Comparison of ENCODE assay signal across 8 mouse cellular contexts in the genomic region with DNA sequence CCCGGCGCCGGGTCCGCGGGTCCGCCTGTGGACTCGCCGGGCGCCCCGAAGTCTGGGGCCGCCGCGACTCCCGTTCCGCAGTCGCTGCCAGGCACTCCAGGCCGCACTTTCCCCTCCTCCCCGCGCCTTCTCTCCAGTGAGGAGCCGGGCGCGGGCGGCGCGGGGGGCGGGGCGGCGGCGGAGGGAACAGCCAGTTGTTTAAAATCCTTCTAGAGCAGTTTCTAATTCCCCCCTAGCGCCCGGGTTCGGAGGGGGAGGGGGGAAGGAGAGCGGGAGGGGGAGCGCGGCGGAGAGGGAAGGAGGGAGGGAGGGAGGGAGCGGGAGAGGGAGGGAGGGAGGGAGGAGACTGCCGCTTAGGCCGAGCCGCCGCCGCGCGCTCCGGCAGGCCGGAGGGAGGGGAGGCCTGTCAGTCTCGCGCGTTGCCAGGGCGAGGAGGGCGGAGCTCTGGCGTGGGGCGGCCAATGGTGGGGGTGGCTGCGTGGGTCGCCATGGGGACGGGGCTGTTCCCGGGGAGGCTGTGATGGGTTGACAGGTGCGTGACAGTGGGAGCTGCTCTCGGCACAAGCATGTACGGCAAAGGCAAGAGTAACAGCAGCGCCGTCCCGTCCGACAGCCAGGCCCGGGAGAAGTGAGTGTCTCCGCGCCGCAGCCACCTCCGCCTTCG. TPM values are rescaled to one million over a fixed set of nuclear protein-coding genes. Genes with fewer than 3 reads are reported as not detected.
DNase-seq lines count a peak whose midpoint lies in the region; ATAC-seq and TF ChIP-seq lines count a peak whose summit lies in the region.

No protein-coding gene starts in this region.

- H3K4me2 ChIP-seq in heart, embryonic 12.5 days, result peak overlapping the region; percentile 79
- peak overlapping the region; percentile 96 for H3K4me2 ChIP-seq in kidney, postnatal 0 days (ENCODE audit: low read length)
- H3K4me2 ChIP-seq in liver, embryonic 11.5 days, result peak overlapping the region; percentile 83
- peak overlapping the region; percentile 78 for H3K4me2 ChIP-seq in stomach, embryonic 14.5 days (replicated peaks; ENCODE audit: low read depth, low read length)

- peak overlapping the region; percentile 75 for H3K4me3 ChIP-seq in heart, embryonic 12.5 days
- H3K4me3 ChIP-seq in kidney, postnatal 0 days (replicated peaks; ENCODE audit: low read depth, low read length), result peak overlapping the region; percentile 87
- H3K4me3 ChIP-seq in liver, embryonic 11.5 days (ENCODE audit: low read depth, low read length), result peak overlapping the region; percentile 93
- peak overlapping the region; percentile 90 for H3K4me3 ChIP-seq in stomach, embryonic 14.5 days (ENCODE audit: low read depth, low read length)

- peak overlapping the region; percentile 90 for H3K27ac ChIP-seq in heart, embryonic 12.5 days (ENCODE audit: poor library complexity, severe bottlenecking)
- peak overlapping the region; percentile 87 for H3K27ac ChIP-seq in kidney, postnatal 0 days
- peak overlapping the region; percentile 92 for H3K27ac ChIP-seq in liver, embryonic 11.5 days (ENCODE audit: low read depth, low read length)
- peak overlapping the region; percentile 94 for H3K27ac ChIP-seq in stomach, embryonic 14.5 days (ENCODE audit: low read length)

- WGBS in heart, embryonic 12.5 days, result under 1% methylated on average over 44 of the region's 70 CpGs
- WGBS in kidney, postnatal 0 days, result 2% methylated on average over 46 of the region's 70 CpGs
- WGBS in liver, embryonic 11.5 days, result 1% methylated on average over 55 of the region's 70 CpGs
- WGBS in stomach, embryonic 14.5 days, result under 1% methylated on average over 48 of the region's 70 CpGs

- ATAC-seq in erythroid progenitor cell, adult 5-6 weeks (replicated peaks; ENCODE audit: low FRiP score, poor library complexity, severe bottlenecking), result peak; percentile 88
- ATAC-seq in heart, embryonic 12.5 days (ENCODE audit: insufficient number of reproducible peaks, low FRiP score), result peak; percentile 97
- ATAC-seq in kidney, postnatal 0 days (replicated peaks; ENCODE audit: low FRiP score, low read depth), result peak; percentile 98
- ATAC-seq in liver, embryonic 11.5 days (replicated peaks; ENCODE audit: low FRiP score), result peak; percentile 89
- peak; percentile 97 for ATAC-seq in stomach, embryonic 14.5 days (ENCODE audit: insufficient number of reproducible peaks, insufficient read depth, low FRiP score, low read depth)

- H3K36me3 ChIP-seq in heart, embryonic 12.5 days, result no peaks in the 10 kb centered on the region
- H3K36me3 ChIP-seq in kidney, postnatal 0 days (ENCODE audit: insufficient read depth, low read length), result no peaks in the 10 kb centered on the region
- H3K36me3 ChIP-seq in liver, embryonic 11.5 days (ENCODE audit: control insufficient read depth, insufficient read depth, low read length), result no peaks in the 10 kb centered on the region
- no peaks in the 10 kb centered on the region for H3K36me3 ChIP-seq in stomach, embryonic 14.5 days (ENCODE audit: control insufficient read depth, insufficient read depth, low read length)

- H3K4me1 ChIP-seq in heart, embryonic 12.5 days (replicated peaks), result peaks cover 27% of the 10 kb centered on the region
- peaks cover 3% of the 10 kb centered on the region; the same call in 1 of the 2 replicates for H3K4me1 ChIP-seq in kidney, postnatal 0 days (replicated peaks; ENCODE audit: insufficient read depth, low read length)
- peaks cover 42% of the 10 kb centered on the region for H3K4me1 ChIP-seq in liver, embryonic 11.5 days (replicated peaks; ENCODE audit: control insufficient read depth, insufficient read depth, low read length)
- H3K4me1 ChIP-seq in stomach, embryonic 14.5 days (ENCODE audit: control insufficient read depth, insufficient read depth, low read length), result peaks cover 9% of the 10 kb centered on the region

- peak overlapping the region; percentile 86 for H3K9ac ChIP-seq in heart, embryonic 12.5 days
- peak overlapping the region; percentile 89 for H3K9ac ChIP-seq in kidney, postnatal 0 days (ENCODE audit: low read depth, low read length)
- peak overlapping the region; percentile 97 for H3K9ac ChIP-seq in liver, embryonic 11.5 days (ENCODE audit: low read depth, low read length)
- peak overlapping the region; percentile 89 for H3K9ac ChIP-seq in stomach, embryonic 14.5 days (replicated peaks; ENCODE audit: low read depth, low read length)

- H3K9me3 ChIP-seq in heart, embryonic 12.5 days (replicated peaks), result no peaks in the 10 kb centered on the region
- no peaks in the 10 kb centered on the region for H3K9me3 ChIP-seq in kidney, postnatal 0 days (replicated peaks; ENCODE audit: low read length)
- no peaks in the 10 kb centered on the region for H3K9me3 ChIP-seq in liver, embryonic 11.5 days (ENCODE audit: control insufficient read depth, low read length)
- H3K9me3 ChIP-seq in stomach, embryonic 14.5 days (ENCODE audit: control insufficient read depth, low read depth, low read length), result no peaks in the 10 kb centered on the region

- TF ChIP-seq CTCF in kidney, postnatal 0 days (IDR thresholded peaks at IDR 0.05; ENCODE audit: low read depth), result no peak

- no peaks in the 10 kb centered on the region for H3K27me3 ChIP-seq in heart, embryonic 12.5 days (replicated peaks)
- no peaks in the 10 kb centered on the region for H3K27me3 ChIP-seq in kidney, postnatal 0 days (ENCODE audit: insufficient read depth, low read length)
- H3K27me3 ChIP-seq in liver, embryonic 11.5 days (replicated peaks; ENCODE audit: control insufficient read depth, insufficient read depth, low read length), result no peaks in the 10 kb centered on the region
- H3K27me3 ChIP-seq in stomach, embryonic 14.5 days (ENCODE audit: control insufficient read depth, insufficient read depth, low read length), result no peaks in the 10 kb centered on the region

- peak; percentile 97 for DNase-seq in CD4-positive helper T cell, adult 2 months (ENCODE audit: low read depth, low spot score)
- DNase-seq in brain, embryonic 18.5 days (ENCODE audit: low read depth, low spot score), result peak; percentile 96
- DNase-seq in kidney, postnatal 0 days (ENCODE audit: low spot score), result peak; percentile 97
- peak; percentile 99 for DNase-seq in liver, embryonic 11.5 days (ENCODE audit: low spot score)
- peak; percentile 97 for DNase-seq in naive thymus-derived CD4-positive, alpha-beta T cell, adult 2 months (ENCODE audit: low read depth)

RNA-seq across cellular contexts. Expression of gene Ssbp2, which starts 0.7 kb away (rescaled TPM):
- total RNA-seq in erythroid progenitor cell, adult 5-6 weeks (2015; ENCODE audit: low replicate concordance), result 34.6 and 58.7 TPM in 2 replicates
- 37.7 and 57.4 TPM in 2 replicates for total RNA-seq in erythroid progenitor cell, adult 5-6 weeks (2017; ENCODE audit: low replicate concordance)
- polyA plus RNA-seq in heart, embryonic 12.5 days (2016; fragmentation: Nextera tagmentation; extraction: Ambion mirVana), result 78.6 and 79.0 TPM in 2 replicates
- polyA plus RNA-seq in kidney, postnatal 0 days (2015; fragmentation: Nextera tagmentation; extraction: Ambion mirVana), result 77.7 and 82.8 TPM in 2 replicates
- polyA plus RNA-seq in liver, embryonic 11.5 days (2014; fragmentation: Nextera tagmentation; extraction: Ambion mirVana), result 110 and 113 TPM in 2 replicates
- 161 and 171 TPM in 2 replicates for polyA plus RNA-seq in stomach, embryonic 14.5 days (2014; fragmentation: Nextera tagmentation; extraction: Ambion mirVana)

Comparison
In these comparisons a context has a peak if more than half of its experiments do, and no peak if none do; other contexts are left out.
1. Peak in every context shown above with its lines: DNase-seq, ATAC-seq, H3K4me3 ChIP-seq and H3K27ac ChIP-seq.